Mouse (Mus musculus) forebrain, postnatal 0 days (tissue): ENCODE data around the gene Dnaaf5. TPM values are rescaled to one million over a fixed set of nuclear protein-coding genes. Genes with fewer than 3 reads are reported as not detected.
A peak's percentile ranks its signal among the peaks of the same experiment; 100 is the strongest.

ENCODE experiments used
- ATAC-seq: fragments of 200-750 bp; cut with Nextera tagmentation; 2 replicates; pipeline ENCODE4 v1.8.0; 2017; ENCODE audit warnings: mild to moderate bottlenecking, moderate library complexity
- DNase-seq: peaks from one replicate; pipeline ENCODE4 v3.0.0-alpha.2; 2015
- H3K27ac ChIP-seq: fragments of 300-500 bp; sonication (generic); 2 replicates; pipeline ENCODE4 v1.5.1; 2014; ENCODE audit warnings: low read depth, mild to moderate bottlenecking, antibody characterized with exemption, low read length, moderate library complexity, mixed read lengths
- H3K27me3 ChIP-seq: fragments of 300-500 bp; sonication (generic); 2 replicates; pipeline ENCODE4 v1.6.1; 2014; ENCODE audit warnings: mild to moderate bottlenecking, low read length, mixed read lengths; ENCODE audit not compliant: insufficient read depth
- H3K36me3 ChIP-seq: fragments of 300-500 bp; sonication (generic); 2 replicates; pipeline ENCODE4 v1.6.1; 2014; ENCODE audit warnings: mild to moderate bottlenecking, moderate library complexity; ENCODE audit not compliant: insufficient read depth
- H3K4me1 ChIP-seq: fragments of 300-500 bp; sonication (generic); 2 replicates; pipeline ENCODE4 v1.6.1; 2014; ENCODE audit warnings: antibody characterized with exemption; ENCODE audit not compliant: insufficient read depth
- H3K4me2 ChIP-seq: fragments of 300-500 bp; sonication (generic); 2 replicates; pipeline ENCODE4 v1.6.1; 2014; ENCODE audit warnings: low read depth, mild to moderate bottlenecking, moderate library complexity
- H3K4me3 ChIP-seq: fragments of 300-500 bp; sonication (generic); 2 replicates; pipeline ENCODE4 v1.5.1; 2014; ENCODE audit warnings: low read depth, low read length, mixed read lengths
- H3K9ac ChIP-seq: fragments of 300-500 bp; sonication (generic); 2 replicates; pipeline ENCODE4 v1.6.1; 2014; ENCODE audit warnings: mild to moderate bottlenecking
- H3K9me3 ChIP-seq: fragments of 300-500 bp; sonication (generic); 2 replicates; pipeline ENCODE4 v1.6.1; 2016; ENCODE audit warnings: low read length
- CTCF ChIP-seq: sonication (generic); IDR thresholded peaks from 2 replicates; pipeline ENCODE4 v1.5.1; 2016; ENCODE audit warnings: antibody characterized with exemption, control low read depth, low read depth
- WGBS: fragments of 180-500 bp; shearing (Covaris S2); extraction: QIAGEN DNeasy Blood & Tissue Kit; methylation state at CpG from one replicate; pipeline ENCODE4 v1.1.7; 2014; 5-methylcytosine and 5-hydroxymethylcytosine counted together
- polyA plus RNA-seq: library from polyadenylated mRNA; unstranded; fragments of >200 nt; fragmentation: Nextera tagmentation; extraction: Ambion mirVana; gene quantifications from 2 replicates; pipeline ENCODE4 v1.2.1, GENCODE M21; 2015
- total RNA-seq: library from RNA; depleted of rRNA; stranded (reverse); fragments of >200 nt; gene quantifications from 2 replicates; pipeline ENCODE4 v1.2.3, GENCODE M21; 2014

The Dnaaf5 gene
- total and polyA plus RNA-seq, 2 experiments from 2014 or later = 2.6 to 12.5 TPM

- no peak for TF ChIP-seq CTCF
- ATAC-seq = no peak
- Histone ChIP-seq H3K27me3 (no peaks in the 10 kb centered on the region), H3K27ac (no peak overlapping the region), H3K36me3 (peaks cover 3% of the 10 kb centered on the region; the same call in 1 of the 2 replicates), H3K4me3 (no peak overlapping the region), H3K9me3 (no peaks in the 10 kb centered on the region), H3K4me2 (no peak overlapping the region), H3K9ac (no peak overlapping the region), H3K4me1 (no peaks in the 10 kb centered on the region)
- DNase-seq = no peak
- 85% methylated on average over 4 of the region's 4 CpGs for WGBS
These were observed 35.1 kb upstream of the Dnaaf5 start for GRCm38 (mm10) chr5:139114876-139115275.

GRCm38 (mm10) chr5:139115507-139115906 lies 34.5 kb upstream of the Dnaaf5 start:
- TF ChIP-seq CTCF = no peak
- Histone ChIP-seq H3K4me1 (no peaks in the 10 kb centered on the region), H3K9ac (no peak overlapping the region), H3K27me3 (no peaks in the 10 kb centered on the region), H3K4me2 (no peak overlapping the region), H3K9me3 (no peaks in the 10 kb centered on the region), H3K4me3 (no peak overlapping the region), H3K36me3 (peaks cover 3% of the 10 kb centered on the region; the same call in 1 of the 2 replicates), H3K27ac (no peak overlapping the region)
- 96% methylated on average over 7 of the region's 7 CpGs for WGBS
- no peak for ATAC-seq
- no peak for DNase-seq

- no peaks in the 10 kb centered on the region for H3K27me3 ChIP-seq
- no peaks in the 10 kb centered on the region for H3K9me3 ChIP-seq
- H3K4me3 ChIP-seq = no peak overlapping the region
- H3K27ac ChIP-seq = no peak overlapping the region
- WGBS = 77% methylated on average over 5 of the region's 5 CpGs
- ATAC-seq (no peak), DNase-seq (no peak)
- no peak overlapping the region for H3K4me2 ChIP-seq
- TF ChIP-seq CTCF = no peak
- peaks cover 18% of the 10 kb centered on the region for H3K36me3 ChIP-seq
- H3K4me1 ChIP-seq = no peaks in the 10 kb centered on the region
- H3K9ac ChIP-seq = no peak overlapping the region
These were observed 31.7 kb upstream of the Dnaaf5 start for GRCm38 (mm10) chr5:139118139-139118960.

DNA sequence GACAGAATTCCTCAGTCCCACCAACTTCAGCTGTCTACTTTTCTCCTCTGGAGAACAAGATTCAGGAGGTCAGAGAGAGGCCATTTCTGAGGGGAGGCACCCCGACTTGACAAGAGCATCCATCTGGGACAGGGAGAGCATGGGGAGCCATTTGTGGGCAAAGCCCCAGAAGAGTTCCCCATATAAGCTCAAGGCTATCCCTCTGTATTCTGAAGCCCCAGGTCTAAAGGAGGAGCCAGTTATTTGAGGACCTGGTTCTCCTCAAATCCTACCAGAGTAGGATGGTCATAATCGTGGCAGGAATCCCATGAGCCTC lies 31.1 kb upstream of the Dnaaf5 start:
- H3K9ac ChIP-seq = no peak overlapping the region
- H3K4me2 ChIP-seq = no peak overlapping the region
- no peak for ATAC-seq
- H3K27ac ChIP-seq = no peak overlapping the region
- H3K4me1 ChIP-seq = no peaks in the 10 kb centered on the region
- 72% methylated on average over 2 of the region's 2 CpGs for WGBS
- H3K9me3 ChIP-seq = no peaks in the 10 kb centered on the region
- peaks cover 18% of the 10 kb centered on the region for H3K36me3 ChIP-seq
- TF ChIP-seq CTCF = no peak
- no peaks in the 10 kb centered on the region for H3K27me3 ChIP-seq
- no peak for DNase-seq
- H3K4me3 ChIP-seq = no peak overlapping the region

- no peak overlapping the region for H3K9ac ChIP-seq
- H3K4me1 ChIP-seq = peaks cover 18% of the 10 kb centered on the region
- WGBS = 80% methylated on average over 3 of the region's 3 CpGs
- H3K9me3 ChIP-seq = no peaks in the 10 kb centered on the region
- H3K27ac ChIP-seq = no peak overlapping the region
- peaks cover 25% of the 10 kb centered on the region for H3K36me3 ChIP-seq
- no peak for DNase-seq
- TF ChIP-seq CTCF = no peak
- no peak for ATAC-seq
- no peaks in the 10 kb centered on the region for H3K27me3 ChIP-seq
- no peak overlapping the region for H3K4me3 ChIP-seq
- H3K4me2 ChIP-seq = no peak overlapping the region
These were observed 24.3 kb upstream of the Dnaaf5 start for GRCm38 (mm10) chr5:139125717-139126116.

DNA sequence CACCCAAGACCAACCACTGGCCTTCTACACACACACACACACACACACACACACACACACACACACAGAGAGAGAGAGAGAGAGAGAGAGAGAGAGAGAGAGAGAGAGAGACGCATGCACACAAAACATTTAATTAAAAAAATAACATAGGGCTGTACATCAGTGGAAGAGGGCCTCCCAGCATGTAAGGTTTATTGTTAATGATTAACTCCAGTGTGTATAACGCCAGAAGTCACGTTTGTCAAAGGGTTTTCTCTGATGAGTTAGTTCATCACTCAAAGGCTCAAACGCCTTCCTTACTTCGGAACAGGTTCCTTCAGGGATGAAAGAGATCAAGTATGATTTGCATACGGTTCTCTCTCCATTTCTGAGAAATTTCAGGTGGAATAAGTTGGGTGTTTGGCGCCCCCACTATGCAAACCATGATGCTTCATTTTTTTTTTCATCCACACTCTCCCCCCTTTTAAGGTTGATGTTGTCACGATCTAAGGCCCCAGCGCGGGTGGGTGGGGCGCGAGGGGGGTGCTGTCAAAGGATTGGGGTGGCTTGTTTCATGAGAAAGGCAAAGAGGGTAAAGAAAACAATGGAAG lies 21.5 kb upstream of the Dnaaf5 start:
- WGBS = 23% methylated on average over 12 of the region's 12 CpGs
- peak overlapping the region; percentile 88 for H3K27ac ChIP-seq

GRCm38 (mm10) chr5:139129078-139129477 lies 20.9 kb upstream of the Dnaaf5 start:
- Histone ChIP-seq H3K27ac (peak overlapping the region; percentile 88), H3K27me3 (no peaks in the 10 kb centered on the region), H3K9me3 (no peaks in the 10 kb centered on the region), H3K9ac (peak overlapping the region; percentile 80), H3K4me2 (peak overlapping the region; percentile 59), H3K4me1 (peaks cover 18% of the 10 kb centered on the region), H3K4me3 (peak overlapping the region; percentile 60), H3K36me3 (peaks cover 10% of the 10 kb centered on the region; the same call in 1 of the 2 replicates)
- 13% methylated on average over 12 of the region's 12 CpGs for WGBS
- TF ChIP-seq CTCF = no peak
- DNase-seq = peak; percentile 63
- ATAC-seq = peak; percentile 60

More for the DNA sequence above, 21.5 kb upstream of the Dnaaf5 start:
- no peaks in the 10 kb centered on the region for H3K9me3 ChIP-seq
- H3K36me3 ChIP-seq = peaks cover 10% of the 10 kb centered on the region; the same call in 1 of the 2 replicates
- ATAC-seq (no peak), DNase-seq (peak; percentile 48)
- TF ChIP-seq CTCF = peak; percentile 40
- H3K4me1 ChIP-seq = peaks cover 18% of the 10 kb centered on the region
- H3K4me2 ChIP-seq = peak overlapping the region; percentile 59
- peak overlapping the region; percentile 60 for H3K4me3 ChIP-seq
- peak overlapping the region; percentile 80 for H3K9ac ChIP-seq
- no peaks in the 10 kb centered on the region for H3K27me3 ChIP-seq
